Mouse (Mus musculus): ENCODE data around the gene Slco2a1. TPM values are rescaled to one million over a fixed set of nuclear protein-coding genes. Genes with fewer than 3 reads are reported as not detected.

Slco2a1 gene
- polyA plus RNA-seq (2015; fragmentation: Nextera tagmentation; extraction: Ambion mirVana) = 10.0 and 12.2 TPM in 2 replicates

- DNase-seq (ENCODE audit: low spot score) = no peak
Observed at GRCm38 (mm10) chr9:102988462-102988861, at the start of gene Slco2a1. Gene Slco2a1 (plus strand): TSS chr9:102988712.

DNA sequence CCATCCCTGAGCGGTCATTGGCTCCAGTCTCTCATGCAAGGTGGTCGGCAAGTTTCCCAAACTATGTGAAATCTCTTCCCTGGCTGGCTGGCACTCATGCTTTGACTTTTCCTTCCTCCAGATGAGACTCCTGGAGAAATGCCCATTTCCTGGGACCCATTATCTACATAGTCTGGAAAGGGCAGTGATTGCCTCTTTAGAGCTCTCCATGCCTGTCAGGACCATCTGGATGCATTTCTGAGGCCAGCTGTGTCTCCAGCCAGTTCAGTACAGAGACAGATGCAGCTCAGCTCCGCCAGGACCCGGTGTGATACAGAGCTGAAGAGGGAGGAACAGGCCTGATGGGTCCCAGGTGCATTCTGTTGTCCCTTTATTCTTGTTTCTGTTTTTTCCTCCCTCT lies 46.3 kb upstream of the Slco2a1 start:
- DNase-seq (ENCODE audit: low spot score) = no peak

- DNase-seq (ENCODE audit: low spot score) = no peak
Observed at GRCm38 (mm10) chr9:102944891-102945290, 43.6 kb upstream of the Slco2a1 start.

DNA sequence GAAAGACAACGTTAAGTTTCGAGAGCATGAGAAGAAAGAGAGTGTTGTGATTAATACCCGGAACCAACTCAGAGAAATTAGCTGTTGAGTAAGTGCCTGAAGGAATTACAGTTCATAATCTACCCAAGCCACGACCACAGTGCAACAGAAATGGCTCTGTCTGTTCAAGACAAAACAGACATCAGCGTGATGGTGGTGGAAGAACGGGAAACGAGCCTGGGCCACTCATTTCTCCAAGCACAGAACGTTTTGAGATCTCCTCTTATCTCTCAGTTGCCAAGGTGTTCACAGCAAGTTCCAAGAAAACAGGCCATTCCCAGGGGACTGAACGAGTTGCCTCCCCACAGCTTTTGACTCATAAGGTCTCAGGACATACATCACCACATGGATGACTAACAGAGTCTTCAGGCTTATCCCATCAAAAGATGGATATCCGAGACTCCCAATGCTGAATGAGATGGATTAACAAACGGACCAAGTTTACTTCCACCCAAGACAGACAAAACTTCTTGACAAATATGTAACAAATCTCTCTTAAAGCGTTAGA lies 42.0 kb upstream of the Slco2a1 start:
- DNase-seq (ENCODE audit: low spot score) = no peak

DNA sequence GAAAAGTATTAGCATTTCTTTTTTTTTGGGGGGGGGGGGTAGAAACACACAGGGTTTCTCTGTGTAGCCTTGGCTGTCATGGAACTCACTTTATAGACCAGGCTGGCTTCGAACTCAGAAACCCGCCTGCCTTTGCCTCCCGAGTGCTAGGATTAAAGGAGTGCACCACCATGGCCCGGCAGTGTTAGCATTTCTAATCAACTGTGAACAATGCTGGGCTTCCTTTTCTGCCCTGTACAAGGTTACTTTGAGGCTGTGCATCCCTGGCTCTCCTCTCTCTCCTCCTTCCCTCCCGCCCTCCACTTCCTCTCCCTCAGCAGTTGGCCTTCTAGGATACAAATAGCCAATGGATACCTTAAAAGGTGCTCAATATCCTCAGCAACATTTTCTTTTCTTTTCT lies 39.8 kb upstream of the Slco2a1 start:
- no peak for DNase-seq (ENCODE audit: low spot score)

DNA sequence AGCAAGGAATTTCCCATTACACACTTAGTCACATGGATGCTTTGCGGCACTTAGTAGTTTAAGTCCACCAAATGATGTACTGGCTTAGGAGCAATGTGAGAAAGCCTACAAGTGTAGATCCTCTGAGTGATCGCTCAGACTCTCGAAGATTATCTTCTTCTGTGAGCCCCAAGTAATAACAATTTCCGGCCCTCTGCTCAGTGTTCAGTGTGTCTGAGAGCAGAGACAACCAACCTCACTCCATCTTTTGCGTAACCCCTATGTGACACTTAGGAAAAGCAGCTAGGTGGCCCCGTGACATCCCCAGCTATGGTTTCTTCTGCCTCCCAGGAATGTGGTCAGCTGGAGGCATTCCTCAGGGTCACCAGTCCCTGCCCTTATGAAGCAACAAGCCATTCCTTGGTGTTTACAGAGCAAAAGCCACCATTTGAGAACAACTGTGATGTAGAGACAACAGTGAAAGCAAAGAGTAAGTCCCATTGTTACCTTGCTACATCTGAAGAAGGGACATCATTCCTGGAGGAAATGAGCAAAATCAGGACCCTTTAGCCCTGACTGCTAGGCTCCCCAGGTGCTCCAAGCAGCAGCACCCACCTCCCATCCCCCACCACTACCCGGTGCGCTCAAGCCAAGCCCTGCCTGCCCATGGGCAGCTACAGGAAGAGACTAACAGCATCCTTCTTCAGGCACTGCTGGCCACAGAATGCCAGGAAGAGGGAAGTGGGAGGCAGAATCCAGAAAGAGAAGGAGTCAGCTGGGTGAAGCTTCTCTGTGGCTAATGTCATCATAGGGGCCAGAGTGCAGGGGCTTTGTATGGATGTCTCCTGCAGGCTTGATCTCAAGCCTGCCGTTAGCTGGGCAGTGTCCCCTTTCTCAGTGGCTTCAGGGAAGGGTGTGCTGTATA lies 37.2 kb upstream of the Slco2a1 start:
- no peak for DNase-seq (ENCODE audit: low spot score)

GRCm38 (mm10) chr9:102955866-102956265 lies 32.6 kb upstream of the Slco2a1 start:
- no peak for DNase-seq (ENCODE audit: low spot score)

DNA sequence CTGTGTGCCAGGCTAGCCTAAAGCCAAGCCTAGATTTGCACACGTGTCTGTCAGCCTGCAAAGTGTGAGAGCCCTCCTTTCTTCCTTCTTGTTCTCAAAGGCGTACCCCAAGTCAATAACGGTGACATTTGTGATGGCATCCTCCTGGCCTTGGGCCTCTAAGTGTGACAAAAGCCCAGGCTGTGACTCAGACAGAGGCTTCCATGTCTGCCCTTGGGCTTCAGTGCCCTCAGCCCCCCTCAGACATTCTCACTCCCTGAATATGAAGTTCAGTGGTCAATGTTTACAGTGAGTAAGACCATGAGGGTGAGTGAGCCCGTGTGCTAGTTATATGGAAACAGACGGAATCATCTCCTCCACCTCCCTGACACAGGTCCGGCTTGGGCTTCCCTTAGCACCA lies 29.8 kb upstream of the Slco2a1 start:
- DNase-seq (ENCODE audit: low spot score) = no peak

DNA sequence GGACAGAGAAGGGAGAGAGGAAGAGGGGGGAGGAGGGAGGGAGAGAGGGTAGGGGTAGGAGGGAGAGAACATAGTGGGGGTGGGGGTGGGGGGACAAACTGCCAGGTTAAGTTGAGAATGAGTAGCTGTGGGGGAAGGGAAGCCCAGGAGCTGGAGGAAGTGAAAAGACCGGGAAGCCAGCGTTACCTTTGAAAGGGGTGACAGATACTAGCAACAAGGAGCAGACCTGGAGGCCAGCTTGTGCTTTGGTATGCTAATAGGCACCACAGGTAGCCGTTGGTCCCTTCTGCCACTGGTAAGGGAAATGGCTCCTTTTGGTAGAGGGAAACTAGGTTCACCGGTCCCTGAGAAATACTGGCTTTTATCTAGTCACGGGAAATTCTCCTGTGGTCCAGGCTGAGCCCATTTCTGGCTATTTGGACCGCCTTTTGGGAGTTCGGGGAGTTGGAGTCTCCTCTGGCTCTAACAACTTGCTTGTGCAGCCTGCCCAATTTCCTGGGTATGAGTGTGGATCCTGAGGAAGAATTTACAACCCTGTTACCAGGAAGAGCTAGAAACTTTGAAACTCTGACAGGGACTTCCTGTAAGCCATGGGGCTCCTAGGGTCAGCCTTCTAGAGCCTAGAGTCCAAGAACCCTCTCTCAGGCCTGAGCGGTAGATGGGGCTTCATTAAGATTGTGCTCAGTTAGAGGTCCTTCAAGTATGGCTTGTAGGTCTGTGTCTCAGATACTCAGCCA lies 27.0 kb upstream of the Slco2a1 start:
- DNase-seq (ENCODE audit: low spot score) = no peak

DNA sequence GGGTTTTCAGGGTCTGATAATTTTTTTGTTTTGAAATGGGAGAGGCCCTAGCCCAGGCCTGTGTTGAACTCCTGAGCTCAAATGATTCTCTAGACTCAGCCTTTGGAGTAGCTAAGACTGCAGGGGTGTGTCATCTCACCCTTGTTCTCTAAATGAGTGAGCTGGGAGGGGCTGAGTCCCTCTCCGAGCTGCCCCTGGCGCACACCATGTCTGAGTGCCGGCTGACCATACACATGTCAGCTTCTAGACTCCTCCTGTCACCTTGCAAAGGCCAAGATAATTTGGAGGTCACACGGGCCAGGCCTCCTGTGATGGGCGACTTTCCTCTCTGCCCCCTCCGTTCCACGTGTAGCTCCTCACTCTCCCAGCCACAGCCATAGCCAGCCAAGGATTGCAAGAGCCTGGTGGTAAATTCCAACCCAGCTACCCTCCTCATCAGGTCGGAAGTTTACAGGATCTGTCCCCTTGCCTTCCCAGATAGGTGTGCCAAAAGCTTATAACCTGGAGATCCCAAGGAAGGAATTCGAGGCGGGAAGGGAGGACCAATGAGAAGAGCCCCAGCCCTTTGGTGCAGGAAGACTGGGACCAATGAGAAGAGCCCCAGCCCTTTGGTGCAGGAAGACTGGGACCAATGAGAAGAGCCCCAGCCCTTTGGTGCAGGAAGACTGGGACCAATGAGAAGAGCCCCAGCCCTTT lies 26.3 kb upstream of the Slco2a1 start:
- DNase-seq (ENCODE audit: low spot score) = no peak

DNA sequence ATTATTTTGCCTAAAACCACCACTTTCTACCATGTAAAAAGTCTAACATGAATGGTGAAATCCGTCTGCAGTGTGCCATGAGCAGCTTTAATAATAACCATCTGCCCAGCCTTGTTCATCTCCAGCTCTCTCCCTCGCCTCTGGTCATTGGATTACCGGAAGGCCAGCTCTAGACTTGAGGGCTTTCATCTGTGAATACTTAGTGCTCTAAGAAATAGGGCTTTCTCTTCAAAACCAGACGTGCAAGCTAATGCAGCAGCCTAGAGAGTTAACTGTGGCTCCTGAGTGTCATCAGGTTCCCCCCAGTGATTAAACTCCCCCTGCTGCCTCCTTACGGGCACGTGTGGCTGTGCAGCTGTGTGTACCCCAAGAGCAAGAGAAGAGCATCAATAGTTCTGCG lies 25.2 kb upstream of the Slco2a1 start:
- DNase-seq (ENCODE audit: low spot score) = no peak

DNA sequence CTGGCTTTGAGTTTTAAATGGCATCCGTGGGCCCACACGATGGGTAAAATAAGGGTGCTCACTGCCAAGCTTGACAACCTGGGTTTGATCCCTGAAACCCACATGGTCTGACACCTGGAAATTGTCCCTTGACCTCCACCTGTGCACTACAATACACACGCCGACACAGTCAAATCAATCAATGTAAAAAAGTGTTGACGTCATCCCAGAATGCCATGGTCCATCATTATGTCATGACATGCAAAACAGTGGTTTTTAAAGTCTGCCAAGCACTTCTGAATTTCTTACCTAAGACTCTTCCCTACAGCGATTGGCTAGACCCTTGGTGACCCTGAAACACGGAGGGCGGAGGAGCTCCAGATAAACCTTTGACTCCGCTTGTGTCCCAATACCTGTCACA lies 23.9 kb upstream of the Slco2a1 start:
- DNase-seq (ENCODE audit: low spot score) = no peak

- no peak for DNase-seq (ENCODE audit: low spot score)
Observed at GRCm38 (mm10) chr9:102972393-102973050, 16.0 kb upstream of the Slco2a1 start.

DNA sequence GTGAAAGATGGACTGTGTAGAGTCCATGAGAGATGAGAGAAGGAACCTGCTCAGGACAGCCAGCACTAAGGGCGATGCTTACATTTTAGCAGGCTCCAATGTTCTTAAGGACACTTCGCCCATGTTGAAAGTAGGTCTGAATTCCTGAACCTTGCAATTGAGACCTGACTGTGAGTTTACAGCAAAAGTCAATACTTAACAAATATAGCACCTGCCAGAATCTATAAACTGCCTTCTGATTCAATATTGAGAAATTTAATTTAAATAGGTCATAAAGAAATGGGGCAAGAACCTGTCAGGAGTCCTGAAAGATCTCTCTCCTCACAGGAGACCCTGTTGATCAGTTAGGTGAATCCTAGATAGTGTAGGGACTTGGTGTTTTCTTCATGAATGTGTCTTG lies 12.6 kb upstream of the Slco2a1 start:
- no peak for DNase-seq (ENCODE audit: low spot score)

DNA sequence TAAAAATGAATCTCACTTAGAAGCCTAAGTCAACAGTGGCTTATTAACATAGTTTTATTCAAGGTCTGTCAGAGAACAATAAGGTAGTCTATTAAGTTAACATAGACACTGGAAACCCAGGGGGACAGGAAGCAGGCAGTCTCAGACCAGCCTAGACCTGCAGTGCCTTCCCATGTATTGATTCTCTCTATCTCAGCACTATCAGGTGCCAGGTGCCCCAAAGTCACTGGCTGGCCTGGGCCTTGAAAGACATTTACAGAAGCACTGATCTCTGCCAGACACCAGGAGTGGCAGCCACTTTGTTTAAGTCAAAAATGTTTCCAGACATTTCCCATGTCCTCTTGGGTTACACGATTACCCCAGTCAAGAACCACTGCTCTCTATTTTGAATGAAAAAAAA lies 11.4 kb upstream of the Slco2a1 start:
- DNase-seq (ENCODE audit: low spot score) = no peak

DNA sequence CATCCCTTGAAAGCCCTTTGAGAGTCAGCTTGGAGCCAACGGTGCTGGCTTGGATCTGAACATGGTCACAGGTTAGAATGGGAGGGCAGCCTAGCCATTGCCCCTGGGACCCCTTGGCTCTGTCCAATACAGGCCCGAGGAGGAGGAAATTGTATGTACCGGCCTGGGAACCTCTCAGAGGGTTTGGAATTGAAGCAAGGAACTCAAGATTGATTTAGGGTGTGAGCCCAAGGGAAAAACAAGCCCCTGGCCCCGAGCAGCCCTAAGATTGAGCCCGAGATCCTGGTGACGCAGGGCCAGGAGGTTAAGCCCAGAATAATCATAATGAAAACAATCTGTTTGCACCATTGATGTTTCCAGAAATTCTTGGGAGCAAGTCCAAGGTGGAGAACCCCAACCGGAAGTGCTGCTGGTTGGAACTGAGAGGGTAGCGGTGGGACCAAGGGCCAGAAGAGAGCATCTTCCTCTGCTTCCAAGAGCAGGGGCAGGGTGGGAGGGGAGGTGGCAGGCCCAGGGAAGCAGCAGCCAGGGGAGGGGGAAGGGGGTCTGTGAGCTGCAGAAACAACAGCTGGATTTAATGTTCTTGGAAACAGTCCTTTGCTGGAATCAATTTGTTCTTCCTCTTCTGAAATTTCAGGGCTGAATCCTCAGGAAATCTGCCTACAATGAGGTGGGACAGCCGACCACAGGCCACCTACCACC lies 10.6 kb upstream of the Slco2a1 start:
- DNase-seq (ENCODE audit: low spot score) = no peak

DNA sequence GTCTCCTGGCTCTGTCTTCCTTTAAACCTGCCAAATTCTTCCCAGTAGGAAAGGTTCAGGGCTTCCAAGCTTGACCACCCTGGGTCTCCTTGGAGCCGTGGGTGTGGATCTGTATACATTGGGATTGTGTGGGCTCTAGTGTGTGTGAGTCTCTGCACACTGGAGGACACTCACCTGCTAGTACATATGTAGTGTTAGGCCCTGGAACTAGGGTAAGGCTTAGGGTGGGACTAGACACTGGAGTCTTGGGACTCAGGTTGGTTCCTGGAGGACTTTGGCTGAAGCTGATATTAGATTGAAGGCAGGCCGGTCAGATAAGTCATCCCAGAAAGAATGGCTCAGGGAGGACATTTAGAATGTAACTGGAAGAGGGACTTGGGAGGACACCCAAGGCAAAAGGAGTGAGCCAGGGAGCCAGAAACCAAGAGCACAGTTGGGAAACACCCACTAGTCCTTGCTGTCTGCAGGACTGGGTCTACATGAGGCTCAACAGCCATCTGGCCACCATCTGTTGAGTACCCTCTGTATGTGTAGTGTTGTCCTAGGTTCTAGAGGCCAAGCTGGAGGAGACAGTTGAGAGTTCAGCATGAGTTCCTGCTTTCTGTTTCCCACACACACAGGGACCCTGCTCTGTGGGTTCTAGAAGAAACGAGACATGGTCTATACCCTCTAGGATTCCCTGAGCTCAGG lies 9.4 kb upstream of the Slco2a1 start:
- no peak for DNase-seq (ENCODE audit: low spot score)

GRCm38 (mm10) chr9:102979956-102980355 lies 8.6 kb upstream of the Slco2a1 start:
- no peak for DNase-seq (ENCODE audit: low spot score)

DNA sequence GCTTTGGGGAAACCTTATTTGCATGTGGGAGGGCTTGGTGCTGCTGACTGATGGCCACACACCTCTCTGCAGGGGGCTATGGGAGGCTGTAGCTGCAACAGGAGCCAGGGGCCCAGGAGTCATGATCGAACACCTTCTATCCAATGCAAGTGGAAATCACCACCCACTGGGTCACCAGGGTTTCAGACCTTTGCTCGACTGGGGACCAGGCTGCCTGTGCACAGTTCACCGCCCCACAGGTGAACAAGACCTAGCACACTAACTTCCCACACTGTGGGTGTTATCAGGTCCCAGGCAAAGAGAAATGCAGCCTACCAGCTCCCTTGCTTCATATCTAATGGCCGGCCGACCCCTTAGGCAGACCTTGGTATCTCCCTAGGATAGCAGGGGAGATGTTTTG lies 8.1 kb upstream of the Slco2a1 start:
- no peak for DNase-seq (ENCODE audit: low spot score)

- no peak for DNase-seq (ENCODE audit: low spot score)
Observed at GRCm38 (mm10) chr9:102981791-102982190, 6.7 kb upstream of the Slco2a1 start.

Data from thymus, postnatal 0 days (tissue).